Mouse (Mus musculus): ENCODE measurements around the gene Ndfip2. TPM values are rescaled to one million over a fixed set of nuclear protein-coding genes. Genes with fewer than 3 reads are reported as not detected.

Ndfip2 gene
- total and polyA plus RNA-seq, 3 experiments = 10.2 to 53.0 (median 39.2) TPM

DNA sequence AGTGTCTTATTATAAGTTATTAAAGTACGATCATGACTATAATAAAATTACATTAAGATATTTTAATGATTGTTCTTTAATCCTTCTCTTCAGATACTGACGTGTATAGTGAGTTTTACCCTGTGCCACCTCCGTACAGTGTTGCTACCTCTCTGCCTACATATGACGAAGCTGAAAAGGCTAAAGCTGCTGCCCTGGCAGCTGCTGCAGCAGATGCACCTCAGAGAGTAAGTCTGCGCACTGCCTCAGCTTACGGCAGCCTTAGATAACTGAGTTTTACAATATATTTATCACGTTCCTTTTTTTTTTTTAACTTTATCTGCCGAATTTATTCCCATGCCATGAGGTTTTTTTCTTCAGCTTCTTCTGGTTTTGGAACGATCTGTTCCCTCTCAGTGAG, 33.8 kb downstream of the Ndfip2 start:
- no peak overlapping the region for H3K4me3 ChIP-seq (ENCODE audit: low read depth, low read length)
- DNase-seq (ENCODE audit: low spot score) = no peak
- no peak for ATAC-seq (ENCODE audit: extremely low read depth, insufficient number of reproducible peaks, low FRiP score, poor library complexity, severe bottlenecking)
- no peak for TF ChIP-seq POLR2AphosphoS5 (IDR thresholded peaks at IDR 0.05; ENCODE audit: insufficient replicate concordance, low read depth, low read length)
- no peak for TF ChIP-seq GATA2 (IDR thresholded peaks at IDR 0.05; ENCODE audit: borderline replicate concordance, low read depth, low read length)
- TF ChIP-seq GATA1 (IDR thresholded peaks at IDR 0.05; ENCODE audit: borderline replicate concordance, low read length) = no peak
- no peak for TF ChIP-seq CTCF (IDR thresholded peaks at IDR 0.05; ENCODE audit: low read depth, low read length)
- TF ChIP-seq TAL1 (conservative IDR thresholded peaks at IDR 0.05; ENCODE audit: low read depth, low read length) = no peak
- peaks cover 57% of the 10 kb centered on the region for H3K36me3 ChIP-seq (replicated peaks)
- no peaks in the 10 kb centered on the region for H3K9me3 ChIP-seq (replicated peaks)
- peaks cover 13% of the 10 kb centered on the region for H3K4me1 ChIP-seq (ENCODE audit: insufficient read depth, low read depth, low read length)
- H3K27me3 ChIP-seq (ENCODE audit: insufficient read depth, low read length) = no peaks in the 10 kb centered on the region

GRCm38 (mm10) chr14:105293777-105294176, 35.4 kb downstream of the Ndfip2 start:
- Histone ChIP-seq H3K4me1 (ENCODE audit: insufficient read depth, low read depth, low read length) (peaks cover 1% of the 10 kb centered on the region; the same call in 1 of the 2 replicates), H3K36me3 (replicated peaks) (peaks cover 55% of the 10 kb centered on the region), H3K9me3 (replicated peaks) (no peaks in the 10 kb centered on the region), H3K27me3 (ENCODE audit: insufficient read depth, low read length) (no peaks in the 10 kb centered on the region), H3K4me3 (ENCODE audit: low read depth, low read length) (no peak overlapping the region)
- TF ChIP-seq POLR2AphosphoS5 (IDR thresholded peaks at IDR 0.05; ENCODE audit: insufficient replicate concordance, low read depth, low read length) = no peak
- ATAC-seq (ENCODE audit: extremely low read depth, insufficient number of reproducible peaks, low FRiP score, poor library complexity, severe bottlenecking) (no peak), DNase-seq (ENCODE audit: low spot score) (no peak)

- no peaks in the 10 kb centered on the region for H3K27me3 ChIP-seq (ENCODE audit: insufficient read depth, low read length)
- peaks cover 62% of the 10 kb centered on the region for H3K36me3 ChIP-seq (replicated peaks)
- H3K9me3 ChIP-seq (replicated peaks) = no peaks in the 10 kb centered on the region
- TF ChIP-seq POLR2AphosphoS5 (IDR thresholded peaks at IDR 0.05; ENCODE audit: insufficient replicate concordance, low read depth, low read length) (no peak), TAL1 (conservative IDR thresholded peaks at IDR 0.05; ENCODE audit: low read depth, low read length) (no peak), GATA2 (IDR thresholded peaks at IDR 0.05; ENCODE audit: borderline replicate concordance, low read depth, low read length) (no peak), CTCF (IDR thresholded peaks at IDR 0.05; ENCODE audit: low read depth, low read length) (no peak), GATA1 (IDR thresholded peaks at IDR 0.05; ENCODE audit: borderline replicate concordance, low read length) (no peak)
- H3K4me3 ChIP-seq (ENCODE audit: low read depth, low read length) = no peak overlapping the region
- ATAC-seq (ENCODE audit: extremely low read depth, insufficient number of reproducible peaks, low FRiP score, poor library complexity, severe bottlenecking) = peak; percentile 69; the same call in 1 of the 2 replicates
- DNase-seq (ENCODE audit: low spot score) = peak; percentile 13
- no peaks in the 10 kb centered on the region for H3K4me1 ChIP-seq (ENCODE audit: insufficient read depth, low read depth, low read length)
Measured at GRCm38 (mm10) chr14:105295820-105296582, 37.6 kb downstream of the Ndfip2 start.

DNA sequence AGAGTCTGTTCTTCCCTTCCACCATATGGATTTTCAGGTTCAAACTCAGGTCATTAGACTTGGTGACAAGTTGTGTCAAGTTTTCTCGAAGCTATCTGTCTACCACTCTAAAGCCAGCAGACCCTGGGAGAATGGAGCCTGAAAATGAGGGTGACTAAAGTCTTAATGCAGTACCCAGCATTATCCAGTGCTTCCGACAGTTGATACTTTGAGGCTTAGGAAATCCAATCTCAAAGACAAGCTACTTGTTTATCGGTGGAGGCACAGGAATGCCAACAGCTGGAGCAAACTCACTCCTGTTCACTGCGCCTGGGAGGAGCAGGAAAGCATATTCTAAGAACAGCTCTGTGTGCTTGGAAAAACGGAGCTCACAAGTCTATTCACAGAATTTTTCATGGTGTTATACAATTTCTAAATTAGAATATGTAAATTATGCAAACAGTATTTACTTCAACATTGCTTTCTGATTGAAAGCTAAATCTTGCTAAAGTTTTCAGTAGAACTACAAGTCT, 41.4 kb downstream of the Ndfip2 start:
- Histone ChIP-seq H3K27me3 (ENCODE audit: insufficient read depth, low read length) (no peaks in the 10 kb centered on the region), H3K36me3 (replicated peaks) (peaks cover 46% of the 10 kb centered on the region), H3K4me3 (ENCODE audit: low read depth, low read length) (no peak overlapping the region), H3K9me3 (replicated peaks) (no peaks in the 10 kb centered on the region), H3K4me1 (ENCODE audit: insufficient read depth, low read depth, low read length) (no peaks in the 10 kb centered on the region)
- ATAC-seq (ENCODE audit: extremely low read depth, insufficient number of reproducible peaks, low FRiP score, poor library complexity, severe bottlenecking) (no peak), DNase-seq (ENCODE audit: low spot score) (no peak)
- TF ChIP-seq TAL1 (conservative IDR thresholded peaks at IDR 0.05; ENCODE audit: low read depth, low read length) (no peak), GATA2 (IDR thresholded peaks at IDR 0.05; ENCODE audit: borderline replicate concordance, low read depth, low read length) (no peak), GATA1 (IDR thresholded peaks at IDR 0.05; ENCODE audit: borderline replicate concordance, low read length) (no peak), CTCF (IDR thresholded peaks at IDR 0.05; ENCODE audit: low read depth, low read length) (no peak), POLR2AphosphoS5 (IDR thresholded peaks at IDR 0.05; ENCODE audit: insufficient replicate concordance, low read depth, low read length) (no peak)

- no peak for ATAC-seq (ENCODE audit: extremely low read depth, insufficient number of reproducible peaks, low FRiP score, poor library complexity, severe bottlenecking)
- H3K9me3 ChIP-seq (replicated peaks) = no peaks in the 10 kb centered on the region
- H3K27me3 ChIP-seq (ENCODE audit: insufficient read depth, low read length) = no peaks in the 10 kb centered on the region
- no peaks in the 10 kb centered on the region for H3K4me1 ChIP-seq (ENCODE audit: insufficient read depth, low read depth, low read length)
- peaks cover 43% of the 10 kb centered on the region for H3K36me3 ChIP-seq (replicated peaks)
- TF ChIP-seq CTCF (IDR thresholded peaks at IDR 0.05; ENCODE audit: low read depth, low read length) (no peak), GATA2 (IDR thresholded peaks at IDR 0.05; ENCODE audit: borderline replicate concordance, low read depth, low read length) (no peak)
- H3K4me3 ChIP-seq (ENCODE audit: low read depth, low read length) = no peak overlapping the region
- DNase-seq (ENCODE audit: low spot score) = no peak
Measured at GRCm38 (mm10) chr14:105300551-105300950, 42.2 kb downstream of the Ndfip2 start.

DNA sequence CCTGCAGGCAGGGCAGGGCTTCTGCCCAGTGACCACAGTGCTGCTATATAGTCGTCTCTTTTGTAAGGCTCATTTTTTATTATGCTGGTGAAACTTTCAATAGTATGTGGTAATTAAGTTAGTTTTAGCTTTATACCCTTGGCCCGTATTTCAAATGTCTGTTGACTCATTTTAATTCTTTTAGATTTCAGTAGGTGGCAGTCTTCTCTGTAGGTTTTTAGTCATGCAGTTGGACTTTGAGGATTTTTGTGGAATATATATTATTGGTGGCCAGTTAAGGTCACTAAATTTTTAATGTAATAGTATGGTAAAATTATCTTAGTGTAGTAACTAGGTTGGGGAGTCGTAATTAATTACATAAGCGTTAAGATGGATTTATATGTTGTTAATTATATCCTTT, 44.3 kb downstream of the Ndfip2 start:
- Histone ChIP-seq H3K9me3 (replicated peaks) (no peaks in the 10 kb centered on the region), H3K4me1 (ENCODE audit: insufficient read depth, low read depth, low read length) (no peaks in the 10 kb centered on the region), H3K27me3 (ENCODE audit: insufficient read depth, low read length) (no peaks in the 10 kb centered on the region), H3K36me3 (replicated peaks) (peaks cover 38% of the 10 kb centered on the region), H3K4me3 (ENCODE audit: low read depth, low read length) (no peak overlapping the region)
- DNase-seq (ENCODE audit: low spot score) (no peak), ATAC-seq (ENCODE audit: extremely low read depth, insufficient number of reproducible peaks, low FRiP score, poor library complexity, severe bottlenecking) (no peak)
- TF ChIP-seq TAL1 (conservative IDR thresholded peaks at IDR 0.05; ENCODE audit: low read depth, low read length) (no peak), POLR2AphosphoS5 (IDR thresholded peaks at IDR 0.05; ENCODE audit: insufficient replicate concordance, low read depth, low read length) (no peak), GATA1 (IDR thresholded peaks at IDR 0.05; ENCODE audit: borderline replicate concordance, low read length) (no peak), CTCF (IDR thresholded peaks at IDR 0.05; ENCODE audit: low read depth, low read length) (no peak), GATA2 (IDR thresholded peaks at IDR 0.05; ENCODE audit: borderline replicate concordance, low read depth, low read length) (no peak)

Measured in G1E (cell line).